Mouse (Mus musculus) E14TG2a.4 (cell line): ENCODE data around the gene Foxe3.

Experiments
- CTCF ChIP-seq: conservative IDR thresholded peaks from 2 replicates; pipeline ENCODE4 v1.5.1; 2014; ENCODE audit warnings: low read length
- NANOG ChIP-seq: IDR thresholded peaks from 2 replicates; pipeline ENCODE4 v1.6.1; 2014; ENCODE audit warnings: borderline replicate concordance, low read length, mixed read lengths
- POU5F1 ChIP-seq: IDR thresholded peaks from 2 replicates; pipeline ENCODE4 v1.6.1; 2014; ENCODE audit warnings: low read length, borderline replicate concordance

DNA sequence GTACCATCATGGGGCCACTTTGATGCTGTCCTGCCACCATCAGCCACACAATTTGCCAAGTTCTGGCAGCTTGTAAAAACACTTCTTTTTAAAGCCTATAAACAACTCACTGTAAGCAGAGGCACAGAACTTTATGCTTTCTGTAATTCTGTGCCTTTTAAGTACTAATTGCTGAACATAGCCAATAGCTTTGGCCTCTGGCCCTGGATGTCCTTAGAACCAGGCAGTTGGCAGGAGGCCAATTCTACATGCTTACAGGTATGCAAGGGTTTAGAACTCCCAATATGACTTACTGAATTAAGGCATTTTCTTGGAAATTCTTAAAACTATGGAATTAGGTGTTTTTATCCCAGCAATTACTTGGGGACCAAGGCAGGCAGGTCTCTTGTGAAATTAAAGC lies 31.6 kb upstream of the Foxe3 start:
- TF ChIP-seq CTCF (no peak), NANOG (no peak), POU5F1 (no peak)
